Mouse (Mus musculus) gastrocnemius, adult 18-20 months (tissue): ENCODE data around the gene Rdh5. TPM values are rescaled to one million over a fixed set of nuclear protein-coding genes. Genes with fewer than 3 reads are reported as not detected.

Source experiments
- DNase-seq: peaks from one replicate; pipeline ENCODE4 v3.0.0; 2021; ENCODE audit warnings: low spot score
- long read RNA-seq, 2 experiments: library from polyadenylated mRNA; stranded (forward); transcript quantifications; one replicate each; pipeline ENCODE4 v2.0.0; 2021
- total RNA-seq, 2 experiments: library from RNA; stranded (reverse); gene quantifications; 2 replicates each; pipeline ENCODE4 v1.2.3; 2021

Rdh5 gene
- total RNA-seq, result 1 to 10 TPM; 3.1 to 3.9 TPM
- long read RNA-seq, experiment 1, result 0 reads
- long read RNA-seq, experiment 2, result 0 reads

GRCm38 (mm10) chr10:128922822-128923012 lies at the start of gene Rdh5:
Rdh5 (minus strand) TSS chr10:128922888.
- no peak for DNase-seq

GRCm38 (mm10) chr10:128970740-128971250 lies 48.1 kb upstream of the Rdh5 start:
- DNase-seq, result no peak

GRCm38 (mm10) chr10:128968341-128968749 lies 45.7 kb upstream of the Rdh5 start:
- no peak for DNase-seq

- DNase-seq, result no peak
These were observed 43.2 kb upstream of the Rdh5 start for GRCm38 (mm10) chr10:128965871-128966270.

GRCm38 (mm10) chr10:128964961-128965360 lies 42.3 kb upstream of the Rdh5 start:
- DNase-seq, result no peak

- no peak for DNase-seq
These were observed 38.2 kb upstream of the Rdh5 start, which contains the start of gene Mettl7b for GRCm38 (mm10) chr10:128960590-128961584. Mettl7b (minus strand) TSS chr10:128960988.

- DNase-seq, result no peak
These were observed 37.5 kb upstream of the Rdh5 start for GRCm38 (mm10) chr10:128960142-128960541.

- no peak for DNase-seq
These were observed 35.7 kb upstream of the Rdh5 start for GRCm38 (mm10) chr10:128958340-128958739.

- DNase-seq, result no peak
These were observed 27.7 kb upstream of the Rdh5 start for GRCm38 (mm10) chr10:128950208-128950887.

- no peak for DNase-seq
These were observed 24.8 kb upstream of the Rdh5 start for GRCm38 (mm10) chr10:128947496-128947895.

GRCm38 (mm10) chr10:128945675-128946074 lies 23.0 kb upstream of the Rdh5 start:
- DNase-seq, result peak; percentile 79

GRCm38 (mm10) chr10:128940475-128941061 lies 17.9 kb upstream of the Rdh5 start:
- DNase-seq, result no peak

GRCm38 (mm10) chr10:128938974-128939373 lies 16.3 kb upstream of the Rdh5 start:
- no peak for DNase-seq

GRCm38 (mm10) chr10:128938457-128938856 lies 15.8 kb upstream of the Rdh5 start:
- DNase-seq, result peak; percentile 94

- no peak for DNase-seq
These were observed 15.2 kb upstream of the Rdh5 start for GRCm38 (mm10) chr10:128937756-128938390.

GRCm38 (mm10) chr10:128935826-128936440 lies 13.2 kb upstream of the Rdh5 start:
- DNase-seq, result peak; percentile 59

- DNase-seq, result peak; percentile 27
These were observed 12.5 kb upstream of the Rdh5 start for GRCm38 (mm10) chr10:128934997-128935787.

GRCm38 (mm10) chr10:128933976-128934721 lies 11.5 kb upstream of the Rdh5 start:
- no peak for DNase-seq

GRCm38 (mm10) chr10:128933574-128933973 lies 10.9 kb upstream of the Rdh5 start, which contains the start of gene Itga7:
Itga7 (plus strand) TSS chr10:128933818.
- DNase-seq, result peak; percentile 38
